Mouse (Mus musculus) right cerebral cortex, postnatal 10 days (tissue): ENCODE data around the gene Fam78a.
A peak's percentile ranks its signal among the peaks of the same experiment; 100 is the strongest.

Experiments
- DNase-seq, 2 experiments: peaks; one replicate each; pipeline ENCODE4 v3.0.0; 2021; ENCODE audit warnings: low spot score in 2 of 2

Fam78a gene

GRCm38 (mm10) chr2:32084111-32084871 lies at the start of gene Fam78a:
Gene Fam78a, minus strand, starts transcription at chr2:32084857.
- peak in 1 of 2 experiments; percentile 45 for DNase-seq

GRCm38 (mm10) chr2:32134039-32134438 lies 49.4 kb upstream of the Fam78a start:
- DNase-seq, result peak; percentile 88 to 90

GRCm38 (mm10) chr2:32132567-32132992 lies 47.9 kb upstream of the Fam78a start:
- DNase-seq, result no peak

GRCm38 (mm10) chr2:32131866-32132566 lies 47.4 kb upstream of the Fam78a start:
- DNase-seq, result no peak

- DNase-seq, result no peak
Measured at GRCm38 (mm10) chr2:32131205-32131834, 46.7 kb upstream of the Fam78a start.

- DNase-seq, result peak; percentile 73 to 80
Measured at GRCm38 (mm10) chr2:32130435-32130834, 45.8 kb upstream of the Fam78a start.

- no peak for DNase-seq
Measured at GRCm38 (mm10) chr2:32129383-32130074, 44.9 kb upstream of the Fam78a start.

GRCm38 (mm10) chr2:32128536-32128841 lies 43.8 kb upstream of the Fam78a start:
- no peak for DNase-seq

GRCm38 (mm10) chr2:32127653-32128535 lies 43.2 kb upstream of the Fam78a start:
- DNase-seq, result no peak

- DNase-seq, result no peak
Measured at GRCm38 (mm10) chr2:32121785-32122184, 37.1 kb upstream of the Fam78a start.

GRCm38 (mm10) chr2:32121150-32121549 lies 36.5 kb upstream of the Fam78a start:
- DNase-seq, result no peak

- no peak for DNase-seq
Measured at GRCm38 (mm10) chr2:32119802-32120750, 35.4 kb upstream of the Fam78a start.

GRCm38 (mm10) chr2:32115851-32116268 lies 31.2 kb upstream of the Fam78a start:
- no peak for DNase-seq

GRCm38 (mm10) chr2:32112548-32112947 lies 27.9 kb upstream of the Fam78a start:
- no peak for DNase-seq

GRCm38 (mm10) chr2:32111268-32111667 lies 26.6 kb upstream of the Fam78a start:
- DNase-seq, result no peak

- no peak for DNase-seq
Measured at GRCm38 (mm10) chr2:32105930-32106329, 21.3 kb upstream of the Fam78a start.

GRCm38 (mm10) chr2:32105117-32105913 lies 20.7 kb upstream of the Fam78a start:
- no peak for DNase-seq

- peak in 1 of 2 experiments; percentile 51 for DNase-seq
Measured at GRCm38 (mm10) chr2:32104122-32104521, 19.5 kb upstream of the Fam78a start.

GRCm38 (mm10) chr2:32103557-32103956 lies 18.9 kb upstream of the Fam78a start:
- DNase-seq, result no peak
